Mouse (Mus musculus) heart, embryonic 12.5 days (tissue): ENCODE measurements around the gene Cldnd2. TPM values are rescaled to one million over a fixed set of nuclear protein-coding genes. Genes with fewer than 3 reads are reported as not detected.

Experiments used
- microRNA-seq: library from miRNA; unstranded; fragments of <30 nt; microRNA quantifications from one replicate; pipeline ENCODE4, GENCODE M21; 2017
- polyA plus RNA-seq: library from polyadenylated mRNA; unstranded; fragments of >200 nt; fragmentation: Nextera tagmentation; extraction: Ambion mirVana; gene quantifications from 2 replicates; pipeline ENCODE4 v1.2.1, GENCODE M21; 2016

Gene Cldnd2
- polyA plus RNA-seq, 1 experiment from 2014 or later: not detected

Small RNA genes within 50 kb of the gene (microRNA-seq; reads per million reads assigned to microRNA genes)
- 2.6 reads per million, percentile 3 among the genes with 10 or more reads in this experiment for gene Mir7051

Other genes with a start within 250 kb of the Cldnd2 start
- 10.6 and 11.3 TPM in 2 replicates for gene Zfp715, start 127.5 kb upstream of the Cldnd2 start, polyA plus RNA-seq
- 0.08 and 0.18 TPM in 2 replicates for gene Siglecf, start 89.4 kb upstream of the Cldnd2 start, polyA plus RNA-seq
- gene Siglecg, start 32.6 kb upstream of the Cldnd2 start, polyA plus RNA-seq: not detected in 2 replicates
- 0.22 TPM in 1 of 2 replicates, not detected in the other for gene Lim2, start 13.1 kb upstream of the Cldnd2 start, polyA plus RNA-seq
- gene Nkg7, start 3.7 kb upstream of the Cldnd2 start, polyA plus RNA-seq: 0.27 TPM in 1 of 2 replicates, not detected in the other
- gene Etfb, start 3.3 kb downstream of the Cldnd2 start, polyA plus RNA-seq: 460 and 473 TPM in 2 replicates
- gene Gm45233, start 3.3 kb downstream of the Cldnd2 start, polyA plus RNA-seq: 0.46 TPM in 1 of 2 replicates, not detected in the other
- 2.1 and 2.4 TPM in 2 replicates for gene Vsig10l, start 22.4 kb downstream of the Cldnd2 start, polyA plus RNA-seq
- 0.10 and 0.14 TPM in 2 replicates for gene Iglon5, start 49.3 kb downstream of the Cldnd2 start, polyA plus RNA-seq
- not detected in 2 replicates for gene 4931406B18Rik, start 65.2 kb downstream of the Cldnd2 start, polyA plus RNA-seq
- gene Cd33, start 103.6 kb downstream of the Cldnd2 start, polyA plus RNA-seq: 0.30 and 0.52 TPM in 2 replicates
- gene Zfp658, start 121.5 kb downstream of the Cldnd2 start, polyA plus RNA-seq: 1.5 TPM in 2 replicates
- gene Zfp719, start 138.8 kb downstream of the Cldnd2 start, polyA plus RNA-seq: 8.5 and 8.6 TPM in 2 replicates
- not detected in 2 replicates for gene Zfp819, start 166.4 kb downstream of the Cldnd2 start, polyA plus RNA-seq
- gene Ceacam18, start 193.9 kb downstream of the Cldnd2 start, polyA plus RNA-seq: not detected in 2 replicates
- gene Siglece, start 219.4 kb downstream of the Cldnd2 start, polyA plus RNA-seq: 0.19 and 0.27 TPM in 2 replicates
- gene Ctu1, start 231.2 kb downstream of the Cldnd2 start, polyA plus RNA-seq: 7.0 TPM in 2 replicates
- not detected in 2 replicates for gene Klk14, start 249.6 kb downstream of the Cldnd2 start, polyA plus RNA-seq